Comparison of ENCODE assay signal across 24 mouse cellular contexts in genomic region chr2:115509527-115509926, GRCm38 (mm10).
A peak's percentile ranks its signal among the peaks of the same experiment; 100 is the strongest.
DNase-seq lines count a peak whose midpoint lies in the region; ATAC-seq and TF ChIP-seq lines count a peak whose summit lies in the region.
"Had no signal": no experiment of that assay in that cellular context is flagged by ENCODE, and none has a peak within 500 bp of the region (broad histone marks: within the 10 kb centered on the region; RNA-seq: fewer than 3 reads in every experiment).

No protein-coding gene starts in this region.

- TF ChIP-seq CTCF in kidney, adult 2 months (conservative IDR thresholded peaks at IDR 0.05; ENCODE audit: insufficient read depth, insufficient read length, low read depth, low read length): no peak

- no peak overlapping the region for H3K4me2 ChIP-seq in midbrain, embryonic 14.5 days (ENCODE audit: low read length)
- no peak overlapping the region for H3K4me2 ChIP-seq in midbrain, embryonic 15.5 days
- peak overlapping the region; percentile 34 for H3K4me2 ChIP-seq in hindbrain, embryonic 13.5 days
- H3K4me2 ChIP-seq: limb, embryonic 13.5 days; liver, embryonic 13.5 days; lung, embryonic 15.5 days; midbrain, embryonic 11.5 days had no signal

- 29% methylated on average over 10 of the region's 10 CpGs for WGBS in kidney, adult 2 months
- 46% methylated on average over 10 of the region's 10 CpGs for WGBS in midbrain, embryonic 14.5 days
- 45% methylated on average over 10 of the region's 10 CpGs for WGBS in midbrain, embryonic 15.5 days
- 23% methylated on average over 10 of the region's 10 CpGs for WGBS in hindbrain, embryonic 13.5 days

- no peak for ATAC-seq in midbrain, embryonic 14.5 days (ENCODE audit: low FRiP score, low TSS enrichment)
- ATAC-seq in midbrain, embryonic 15.5 days (replicated peaks): no peak
- no peak for ATAC-seq in hindbrain, embryonic 13.5 days (ENCODE audit: low FRiP score)
- ATAC-seq in megakaryocyte progenitor cell, adult 5-6 weeks (replicated peaks; ENCODE audit: poor library complexity): no peak
- ATAC-seq: forebrain, embryonic 14.5 days had no signal

- H3K27me3 ChIP-seq in kidney, adult 2 months (replicated peaks; ENCODE audit: control insufficient read depth, insufficient read depth, low read length): no peaks in the 10 kb centered on the region; the same call in 1 of the 2 replicates
- H3K27me3 ChIP-seq in midbrain, embryonic 14.5 days (ENCODE audit: control insufficient read depth, insufficient read depth, low read length): no peaks in the 10 kb centered on the region
- H3K27me3 ChIP-seq in midbrain, embryonic 15.5 days (replicated peaks): no peaks in the 10 kb centered on the region; the same call in 1 of the 2 replicates
- no peaks in the 10 kb centered on the region for H3K27me3 ChIP-seq in hindbrain, embryonic 13.5 days
- H3K27me3 ChIP-seq: CH12.LX; liver, embryonic 13.5 days; lung, embryonic 15.5 days had no signal

- no peaks in the 10 kb centered on the region for H3K9me3 ChIP-seq in midbrain, embryonic 14.5 days (ENCODE audit: control insufficient read depth, low read length)
- H3K9me3 ChIP-seq in midbrain, embryonic 15.5 days: no peaks in the 10 kb centered on the region
- H3K9me3 ChIP-seq in hindbrain, embryonic 13.5 days: no peaks in the 10 kb centered on the region
- H3K9me3 ChIP-seq: limb, embryonic 13.5 days; liver, embryonic 13.5 days; lung, embryonic 15.5 days had no signal

- H3K4me1 ChIP-seq in kidney, adult 2 months (ENCODE audit: control insufficient read depth, insufficient read depth, low read length): no peaks in the 10 kb centered on the region
- peaks cover 5% of the 10 kb centered on the region; the same call in 1 of the 2 replicates for H3K4me1 ChIP-seq in midbrain, embryonic 14.5 days (ENCODE audit: control insufficient read depth, insufficient read depth, low read length)
- peaks cover 3% of the 10 kb centered on the region; the same call in 1 of the 2 replicates for H3K4me1 ChIP-seq in midbrain, embryonic 15.5 days
- H3K4me1 ChIP-seq in hindbrain, embryonic 13.5 days (replicated peaks): peaks cover 17% of the 10 kb centered on the region

- H3K9ac ChIP-seq in midbrain, embryonic 14.5 days (replicated peaks; ENCODE audit: low read length): no peak overlapping the region
- H3K9ac ChIP-seq in midbrain, embryonic 15.5 days: no peak overlapping the region
- H3K9ac ChIP-seq in hindbrain, embryonic 13.5 days: no peak overlapping the region
- H3K9ac ChIP-seq: limb, embryonic 13.5 days; liver, embryonic 13.5 days; lung, embryonic 15.5 days had no signal

- DNase-seq in kidney, adult 2 months: no peak
- no peak for DNase-seq in kidney, adult 11 months
- peak; percentile 20 for DNase-seq in midbrain, embryonic 14.5 days
- DNase-seq in retina, embryonic 14.5 days (ENCODE audit: low spot score): peak; percentile 53
- no peak for DNase-seq in heart, postnatal 4 days
- DNase-seq: adrenal gland, postnatal 25 days; cerebellum, adult 11-12 months; cerebellum, postnatal 25 days; gastrocnemius, postnatal 25 days; kidney, postnatal 36 days; layer of hippocampus, adult 9-11 months; liver, embryonic 13.5 days; lung, postnatal 4 days; right cerebral cortex, adult 18-20 months; thymus, postnatal 25 days had no signal

- no peaks in the 10 kb centered on the region for H3K36me3 ChIP-seq in kidney, adult 2 months (ENCODE audit: control insufficient read depth, insufficient read depth, low read length)
- H3K36me3 ChIP-seq in midbrain, embryonic 14.5 days (ENCODE audit: control insufficient read depth, insufficient read depth, low read length): no peaks in the 10 kb centered on the region
- no peaks in the 10 kb centered on the region for H3K36me3 ChIP-seq in midbrain, embryonic 15.5 days (replicated peaks)
- no peaks in the 10 kb centered on the region for H3K36me3 ChIP-seq in hindbrain, embryonic 13.5 days
- H3K36me3 ChIP-seq: limb, embryonic 13.5 days; liver, embryonic 13.5 days; lung, embryonic 15.5 days had no signal

- 0 out of 2 replicates have a peak overlapping the region, but pooled peaks have one; percentile 1 for H3K4me3 ChIP-seq in kidney, adult 2 months (ENCODE audit: insufficient read depth, low read depth, low read length)
- no peak overlapping the region for H3K4me3 ChIP-seq in midbrain, embryonic 14.5 days (replicated peaks; ENCODE audit: low read depth, low read length)
- H3K4me3 ChIP-seq in midbrain, embryonic 15.5 days: no peak overlapping the region
- H3K4me3 ChIP-seq in hindbrain, embryonic 13.5 days: no peak overlapping the region
- H3K4me3 ChIP-seq: limb, embryonic 13.5 days; liver, embryonic 13.5 days; lung, embryonic 15.5 days; myocyte had no signal

- no peak for TF ChIP-seq POLR2A in kidney, adult 2 months (IDR thresholded peaks at IDR 0.05; ENCODE audit: low read depth, low read length)

- H3K27ac ChIP-seq in kidney, adult 2 months (ENCODE audit: insufficient read depth, low read depth, low read length): peak overlapping the region; percentile 31
- no peak overlapping the region for H3K27ac ChIP-seq in midbrain, embryonic 14.5 days (replicated peaks; ENCODE audit: low read depth, low read length)
- H3K27ac ChIP-seq in midbrain, embryonic 15.5 days: no peak overlapping the region
- peak overlapping the region; percentile 44; the same call in 1 of the 2 replicates for H3K27ac ChIP-seq in hindbrain, embryonic 13.5 days
- H3K27ac ChIP-seq: limb, embryonic 13.5 days; liver, embryonic 13.5 days; lung, embryonic 15.5 days had no signal

Comparison
In these comparisons a context has a peak if more than half of its experiments do, and no peak if none do; other contexts are left out.
1. DNase-seq: peak in midbrain, embryonic 14.5 days (single experiment) and retina, embryonic 14.5 days (single experiment); none in kidney, adult 2 months (single experiment), kidney, adult 11 months (single experiment) and heart, postnatal 4 days (single experiment).
2. H3K27ac ChIP-seq: peak in kidney, adult 2 months (single experiment) and hindbrain, embryonic 13.5 days (single experiment); none in midbrain, embryonic 14.5 days (single experiment) and midbrain, embryonic 15.5 days (single experiment).